Mouse (Mus musculus) liver, embryonic 14.5 days (tissue): ENCODE results near the gene Srgap3.

Source experiments
- CTCF ChIP-seq: IDR thresholded peaks from 2 replicates; pipeline ENCODE4 v1.5.1; 2016; ENCODE audit warnings: antibody characterized with exemption, low read depth, control low read depth
- EP300 ChIP-seq: IDR thresholded peaks from 2 replicates; pipeline ENCODE4 v1.6.1; 2016; ENCODE audit warnings: antibody characterized with exemption, low read depth

DNA sequence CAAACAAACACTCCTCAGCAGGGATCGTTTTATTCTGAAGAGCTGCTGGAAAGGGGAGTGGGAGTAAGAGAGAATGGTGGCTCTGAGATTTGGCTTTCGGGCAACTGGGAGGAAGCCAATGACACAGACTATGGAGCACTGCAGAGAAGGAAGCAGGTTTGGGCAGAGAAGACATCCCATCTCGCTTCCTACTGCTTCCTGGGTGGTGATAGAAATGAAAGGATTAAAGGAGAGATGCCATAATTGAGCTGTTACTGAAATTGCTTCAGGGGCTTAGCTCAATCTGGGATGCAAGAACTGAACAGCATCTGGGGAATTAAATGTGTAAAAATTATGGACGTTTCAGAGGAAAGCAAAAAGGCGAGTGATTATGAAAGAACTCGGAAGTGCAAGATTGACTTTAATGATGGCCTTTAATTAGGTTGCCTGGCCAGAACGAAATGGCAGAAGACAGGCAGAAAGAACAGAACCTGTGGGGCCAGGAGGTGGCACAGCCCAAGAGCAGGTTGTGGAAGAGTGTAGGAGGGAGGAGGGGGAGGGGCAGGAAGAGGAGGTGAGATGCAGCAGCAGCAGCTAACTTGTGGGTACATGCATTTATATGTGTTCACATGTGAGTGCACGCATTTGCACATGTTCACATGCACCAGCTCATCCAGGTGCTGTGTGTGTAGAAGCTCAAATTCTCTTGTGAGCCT lies 126.6 kb downstream of the Srgap3 start:
- TF ChIP-seq EP300 (no peak), CTCF (no peak)
